Mouse (Mus musculus) kidney, adult 2 months (tissue): Measurements from ENCODE around the gene Tmem190.
"Not testable (repeated sequence)": the region's sequence is repeated elsewhere in the genome, so short reads cannot be mapped to it uniquely, and the experiment has no call there.

Experiments
- CTCF ChIP-seq: fragments of 200-500 bp; conservative IDR thresholded peaks from 2 replicates; pipeline ENCODE4 v1.5.1; 2011; ENCODE audit warnings: low read depth, mild to moderate bottlenecking, control low read depth, low read length, moderate library complexity, mixed read lengths; ENCODE audit not compliant: insufficient read depth, insufficient read length
- POLR2A ChIP-seq: fragments of 200-500 bp; IDR thresholded peaks from one replicate; pipeline ENCODE4 v1.6.1; 2011; ENCODE audit warnings: low read depth, low read length, control low read depth

- TF ChIP-seq CTCF, POLR2A: not testable (repeated sequence)
These were observed 38.2 kb downstream of the Tmem190 start for GRCm38 (mm10) chr7:4820925-4821324.
